In the genomic region with DNA sequence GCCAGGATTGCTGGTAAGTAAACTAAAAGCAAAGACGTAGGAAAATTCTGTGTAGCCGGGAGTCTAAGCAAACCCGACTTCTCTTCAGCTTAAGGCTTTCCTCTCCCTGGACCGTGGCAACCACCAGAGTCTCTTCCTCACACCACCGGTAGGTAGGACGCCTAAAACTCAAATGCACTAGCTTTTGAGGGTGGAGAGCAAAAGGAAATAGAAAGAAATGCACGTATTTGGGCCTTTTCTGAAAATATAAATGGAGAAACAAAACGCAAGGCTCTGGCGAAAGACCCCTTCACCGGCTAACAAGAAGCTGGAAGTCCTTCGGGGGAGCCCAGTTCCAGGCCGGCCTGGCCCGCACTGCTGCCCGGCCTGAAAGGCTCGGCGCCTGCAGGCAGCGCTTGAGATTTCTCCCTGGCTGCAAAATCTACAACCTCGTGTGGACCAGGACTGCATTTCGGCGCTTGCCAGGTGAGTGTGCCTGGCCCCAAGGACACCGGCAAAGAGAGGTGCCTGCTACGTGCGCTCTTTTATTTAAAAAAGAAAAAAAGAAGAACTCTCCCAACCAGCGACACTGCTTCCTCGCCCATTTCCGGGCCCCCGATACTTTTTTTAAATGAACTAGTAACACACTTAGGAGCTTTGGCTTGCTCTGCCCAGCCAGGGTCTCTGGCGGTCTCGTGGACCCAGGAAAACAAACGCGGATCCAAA, we compare ENCODE assay signal across 8 mouse cellular contexts. TPM values are rescaled to one million over a fixed set of nuclear protein-coding genes. Genes with fewer than 3 reads are reported as not detected.
A peak's percentile ranks its signal among the peaks of the same experiment; 100 is the strongest.
DNase-seq lines count a peak whose midpoint lies in the region; ATAC-seq and TF ChIP-seq lines count a peak whose summit lies in the region.

No protein-coding gene starts in this region.

- H3K79me3 ChIP-seq in C2C12 (ENCODE audit: low read depth): no peaks in the 10 kb centered on the region

- ATAC-seq in forebrain, embryonic 16.5 days: no peak
- ATAC-seq in forebrain, embryonic 15.5 days (replicated peaks): no peak
- ATAC-seq in midbrain, embryonic 11.5 days (ENCODE audit: low FRiP score): no peak

- peaks cover 99% of the 10 kb centered on the region for H3K27me3 ChIP-seq in forebrain, embryonic 10.5 days (ENCODE audit: poor library complexity, severe bottlenecking)
- peaks cover 70% of the 10 kb centered on the region for H3K27me3 ChIP-seq in forebrain, embryonic 16.5 days (replicated peaks; ENCODE audit: control insufficient read depth, insufficient read depth, low read length)
- H3K27me3 ChIP-seq in C2C12 (ENCODE audit: control insufficient read depth, insufficient read depth, insufficient read length): no peaks in the 10 kb centered on the region
- H3K27me3 ChIP-seq in forebrain, embryonic 15.5 days: peaks cover 85% of the 10 kb centered on the region
- peaks cover 86% of the 10 kb centered on the region for H3K27me3 ChIP-seq in midbrain, embryonic 11.5 days (ENCODE audit: control insufficient read depth, insufficient read depth, low read length)

- peaks cover 11% of the 10 kb centered on the region for H3K79me2 ChIP-seq in C2C12 (ENCODE audit: control insufficient read depth, insufficient read depth)

- intact Hi-C loops in left cerebral cortex, postnatal 36 days (cut with DNase I): no loop called here

- H3K4me3 ChIP-seq in forebrain, embryonic 10.5 days: peak overlapping the region; percentile 58
- H3K4me3 ChIP-seq in forebrain, embryonic 16.5 days (replicated peaks; ENCODE audit: low read length): no peak overlapping the region
- peak overlapping the region; percentile 14 for H3K4me3 ChIP-seq in C2C12 (ENCODE audit: insufficient read depth, poor library complexity, severe bottlenecking)
- H3K4me3 ChIP-seq in forebrain, embryonic 15.5 days: peak overlapping the region; percentile 13; the same call in 1 of the 2 replicates
- peak overlapping the region; percentile 46 for H3K4me3 ChIP-seq in midbrain, embryonic 11.5 days (ENCODE audit: low read depth, low read length)

- H3K36me3 ChIP-seq in forebrain, embryonic 10.5 days (replicated peaks): no peaks in the 10 kb centered on the region
- H3K36me3 ChIP-seq in forebrain, embryonic 16.5 days (ENCODE audit: control insufficient read depth, insufficient read depth): no peaks in the 10 kb centered on the region
- no peaks in the 10 kb centered on the region for H3K36me3 ChIP-seq in C2C12 (ENCODE audit: control insufficient read depth, insufficient read depth)
- H3K36me3 ChIP-seq in forebrain, embryonic 15.5 days: no peaks in the 10 kb centered on the region
- no peaks in the 10 kb centered on the region for H3K36me3 ChIP-seq in midbrain, embryonic 11.5 days (ENCODE audit: control insufficient read depth, insufficient read depth, low read length)

- peak overlapping the region; percentile 91 for H3ac ChIP-seq in C2C12 (ENCODE audit: control insufficient read depth, insufficient read length, low read depth)

- DNase-seq in forebrain, embryonic 10.5 days (ENCODE audit: extremely low spot score, low spot score): peak; percentile 56
- peak; percentile 97 for DNase-seq in midbrain, embryonic 11.5 days (ENCODE audit: low spot score, missing footprints)
- DNase-seq in left cerebral cortex, postnatal 36 days (ENCODE audit: low spot score in 2 of 2): no peak
- DNase-seq in layer of hippocampus, adult 8-10 months (ENCODE audit: low spot score in 2 of 2): no peak
- DNase-seq in adrenal gland, adult 8-10 months: no peak

- TF ChIP-seq CTCF in C2C12 (IDR thresholded peaks at IDR 0.05; ENCODE audit: control insufficient read depth, insufficient read depth, insufficient read length): no peak

- WGBS in forebrain, embryonic 10.5 days: under 1% methylated on average over 31 of the region's 31 CpGs
- WGBS in forebrain, embryonic 16.5 days: 2% methylated on average over 31 of the region's 31 CpGs
- WGBS in forebrain, embryonic 15.5 days: 1% methylated on average over 31 of the region's 31 CpGs
- WGBS in midbrain, embryonic 11.5 days: under 1% methylated on average over 31 of the region's 31 CpGs

- peaks cover 79% of the 10 kb centered on the region for H3K4me1 ChIP-seq in forebrain, embryonic 10.5 days
- H3K4me1 ChIP-seq in forebrain, embryonic 16.5 days (replicated peaks; ENCODE audit: control insufficient read depth, insufficient read depth, low read length): peaks cover 25% of the 10 kb centered on the region
- H3K4me1 ChIP-seq in forebrain, embryonic 15.5 days: peaks cover 43% of the 10 kb centered on the region
- H3K4me1 ChIP-seq in midbrain, embryonic 11.5 days (ENCODE audit: control insufficient read depth, insufficient read depth, low read length): peaks cover 21% of the 10 kb centered on the region

- H3K27ac ChIP-seq in forebrain, embryonic 10.5 days: peak overlapping the region; percentile 11; the same call in 1 of the 2 replicates
- no peak overlapping the region for H3K27ac ChIP-seq in forebrain, embryonic 16.5 days (ENCODE audit: low read length)
- no peak overlapping the region for H3K27ac ChIP-seq in forebrain, embryonic 15.5 days (replicated peaks)
- peak overlapping the region; percentile 61; the same call in 1 of the 2 replicates for H3K27ac ChIP-seq in midbrain, embryonic 11.5 days (ENCODE audit: low read depth, low read length)

- H3K4me2 ChIP-seq in forebrain, embryonic 16.5 days (ENCODE audit: low read length): no peak overlapping the region
- no peak overlapping the region for H3K4me2 ChIP-seq in forebrain, embryonic 15.5 days (replicated peaks)
- H3K4me2 ChIP-seq in midbrain, embryonic 11.5 days: peak overlapping the region; percentile 8; the same call in 1 of the 2 replicates

- no peak overlapping the region for H3K9ac ChIP-seq in forebrain, embryonic 16.5 days (replicated peaks; ENCODE audit: low read depth, low read length)
- H3K9ac ChIP-seq in forebrain, embryonic 15.5 days (replicated peaks): no peak overlapping the region
- H3K9ac ChIP-seq in midbrain, embryonic 11.5 days (ENCODE audit: low read length): peak overlapping the region; percentile 52

- no peaks in the 10 kb centered on the region for H3K9me3 ChIP-seq in forebrain, embryonic 10.5 days
- no peaks in the 10 kb centered on the region for H3K9me3 ChIP-seq in forebrain, embryonic 16.5 days (ENCODE audit: control insufficient read depth, low read length)
- H3K9me3 ChIP-seq in forebrain, embryonic 15.5 days: no peaks in the 10 kb centered on the region
- no peaks in the 10 kb centered on the region for H3K9me3 ChIP-seq in midbrain, embryonic 11.5 days (ENCODE audit: control insufficient read depth, low read length)

TF ChIP-seq in C2C12, 6 proteins besides CTCF, POLR2A, EP300 and RAD21:
- no peak for TF ChIP-seq MYOG (IDR thresholded peaks at IDR 0.05; ENCODE audit: control insufficient read depth, extremely low read depth, insufficient read length)
- TF ChIP-seq FOSL1 (IDR thresholded peaks at IDR 0.05; ENCODE audit: insufficient read depth, low read length, poor library complexity, severe bottlenecking): no peak
- TF ChIP-seq MAX (IDR thresholded peaks at IDR 0.05): no peak
- no peak for TF ChIP-seq USF1 (IDR thresholded peaks at IDR 0.05; ENCODE audit: low read depth)
- no peak for TF ChIP-seq CEBPB (IDR thresholded peaks at IDR 0.05; ENCODE audit: low read depth)
- TF ChIP-seq MYOD1 (IDR thresholded peaks at IDR 0.05; ENCODE audit: control insufficient read depth, insufficient read length, low read depth): no peak

RNA-seq across cellular contexts. Expression of a gene that starts 4.3 kb away (rescaled TPM):
- polyA plus RNA-seq in forebrain, embryonic 10.5 days (2016; fragmentation: Nextera tagmentation; extraction: Ambion mirVana): 0.42 and 0.50 TPM in 2 replicates
- not detected in 2 replicates for polyA plus RNA-seq in forebrain, embryonic 16.5 days (2015; fragmentation: Nextera tagmentation; extraction: Ambion mirVana)
- not detected for polyA plus RNA-seq in C2C12 (2012; fragmentation: generic; extraction: Trizol)
- polyA plus RNA-seq in forebrain, embryonic 15.5 days (2015; fragmentation: Nextera tagmentation; extraction: Ambion mirVana): not detected in 2 replicates
- 0.20 and 1.2 TPM in 2 replicates for polyA plus RNA-seq in midbrain, embryonic 11.5 days (2014; fragmentation: Nextera tagmentation; extraction: Ambion mirVana)
- not detected for total RNA-seq in left cerebral cortex, postnatal 36 days (2021)
- not detected for total RNA-seq in layer of hippocampus, adult 8-10 months (2022)
- 1 to 10 TPM in 3 of 4 experiments, under 1 TPM in 1; 0.78 to 3.3 (median 2.8) TPM for total RNA-seq in adrenal gland, adult 8-10 months (2022)

RNA-seq across cellular contexts. Expression of a gene that starts 12.6 kb away (rescaled TPM):
- 0.54 TPM in 1 of 2 replicates, not detected in the other for polyA plus RNA-seq in forebrain, embryonic 10.5 days (2016; fragmentation: Nextera tagmentation; extraction: Ambion mirVana)
- polyA plus RNA-seq in forebrain, embryonic 16.5 days (2015; fragmentation: Nextera tagmentation; extraction: Ambion mirVana): not detected in 2 replicates
- polyA plus RNA-seq in C2C12 (2012; fragmentation: generic; extraction: Trizol): not detected
- not detected in 2 replicates for polyA plus RNA-seq in forebrain, embryonic 15.5 days (2015; fragmentation: Nextera tagmentation; extraction: Ambion mirVana)
- polyA plus RNA-seq in midbrain, embryonic 11.5 days (2014; fragmentation: Nextera tagmentation; extraction: Ambion mirVana): 1.4 and 1.6 TPM in 2 replicates
- not detected for total RNA-seq in left cerebral cortex, postnatal 36 days (2021)
- total RNA-seq in layer of hippocampus, adult 8-10 months (2022): not detected
- total RNA-seq in adrenal gland, adult 8-10 months (2022): not detected

RNA-seq across cellular contexts. Expression of a gene that starts 13.1 kb away (rescaled TPM):
- polyA plus RNA-seq in forebrain, embryonic 10.5 days (2016; fragmentation: Nextera tagmentation; extraction: Ambion mirVana): 4.2 and 7.3 TPM in 2 replicates
- polyA plus RNA-seq in forebrain, embryonic 16.5 days (2015; fragmentation: Nextera tagmentation; extraction: Ambion mirVana): 0.42 and 2.2 TPM in 2 replicates
- 4.0 TPM for polyA plus RNA-seq in C2C12 (2012; fragmentation: generic; extraction: Trizol)
- 1.1 and 2.3 TPM in 2 replicates for polyA plus RNA-seq in forebrain, embryonic 15.5 days (2015; fragmentation: Nextera tagmentation; extraction: Ambion mirVana)
- 34.1 and 34.8 TPM in 2 replicates for polyA plus RNA-seq in midbrain, embryonic 11.5 days (2014; fragmentation: Nextera tagmentation; extraction: Ambion mirVana)
- total RNA-seq in left cerebral cortex, postnatal 36 days (2021): not detected
- total RNA-seq in layer of hippocampus, adult 8-10 months (2022): under 1 TPM in 2 of 4 experiments, not detected in 2; 0.09 to 0.47 TPM
- total RNA-seq in adrenal gland, adult 8-10 months (2022): 10 to 100 TPM; 22.3 to 43.4 (median 32.2) TPM

Comparison
In these comparisons a context has a peak if more than half of its experiments do, and no peak if none do; other contexts are left out.
1. H3K27ac ChIP-seq: peak in forebrain, embryonic 10.5 days (single experiment) and midbrain, embryonic 11.5 days (single experiment); none in forebrain, embryonic 16.5 days (single experiment) and forebrain, embryonic 15.5 days (single experiment).
2. DNase-seq: peak in forebrain, embryonic 10.5 days (single experiment) and midbrain, embryonic 11.5 days (single experiment); none in left cerebral cortex, postnatal 36 days (0 of 2), layer of hippocampus, adult 8-10 months (0 of 2) and adrenal gland, adult 8-10 months (single experiment).